Mouse (Mus musculus) kidney, adult 2 months (tissue): ENCODE measurements around the gene Abca7. TPM values are rescaled to one million over a fixed set of nuclear protein-coding genes. Genes with fewer than 3 reads are reported as not detected.
"Not testable (repeated sequence)": the region's sequence is repeated elsewhere in the genome, so short reads cannot be mapped to it uniquely, and the experiment has no call there.

ENCODE experiments used
- DNase-seq: peaks from one replicate; pipeline ENCODE4 v3.0.0; 2021
- H3K27ac ChIP-seq: fragments of 200-500 bp; 2 replicates; pipeline ENCODE4 v1.5.1; 2012; ENCODE audit warnings: low read depth, low read length, control low read depth, inconsistent platforms; ENCODE audit not compliant: insufficient read depth
- H3K27me3 ChIP-seq: fragments of 200-500 bp; replicated peaks from 2 replicates; pipeline ENCODE4 v1.6.1; 2012; ENCODE audit warnings: mild to moderate bottlenecking, moderate library complexity, low read length, inconsistent platforms; ENCODE audit not compliant: control insufficient read depth, insufficient read depth
- H3K36me3 ChIP-seq: fragments of 200-500 bp; 2 replicates; pipeline ENCODE4 v1.6.1; 2012; ENCODE audit warnings: mild to moderate bottlenecking, moderate library complexity, low read length, inconsistent platforms; ENCODE audit not compliant: control insufficient read depth, insufficient read depth
- H3K4me1 ChIP-seq: fragments of 200-500 bp; 2 replicates; pipeline ENCODE4 v1.6.1; 2011; ENCODE audit warnings: low read length; ENCODE audit not compliant: control insufficient read depth, insufficient read depth
- H3K4me3 ChIP-seq: fragments of 200-500 bp; 2 replicates; pipeline ENCODE4 v1.5.1; 2011; ENCODE audit warnings: mild to moderate bottlenecking, low read depth, low read length, control low read depth; ENCODE audit not compliant: insufficient read depth
- CTCF ChIP-seq: fragments of 200-500 bp; conservative IDR thresholded peaks from 2 replicates; pipeline ENCODE4 v1.5.1; 2011; ENCODE audit warnings: low read depth, mild to moderate bottlenecking, control low read depth, low read length, moderate library complexity, mixed read lengths; ENCODE audit not compliant: insufficient read depth, insufficient read length
- POLR2A ChIP-seq: fragments of 200-500 bp; IDR thresholded peaks from one replicate; pipeline ENCODE4 v1.6.1; 2011; ENCODE audit warnings: low read depth, low read length, control low read depth
- WGBS: fragments of 180-500 bp; shearing (Covaris S2); methylation state at CpG from one replicate; pipeline ENCODE4 v1.1.7; 2018; 5-methylcytosine and 5-hydroxymethylcytosine counted together
- polyA plus RNA-seq: library from polyadenylated mRNA; depleted of rRNA; stranded (reverse); fragments of >200 nt; gene quantifications from 2 replicates; pipeline ENCODE4 v1.2.3, GENCODE M21; 2012

The Abca7 gene
- polyA plus RNA-seq, 1 experiment, result 10.6 TPM

GRCm38 (mm10) chr10:79956643-79957154 is 39.6 kb upstream of the Abca7 start:
- peaks cover 5% of the 10 kb centered on the region; the same call in 1 of the 2 replicates for H3K4me1 ChIP-seq
- no peak overlapping the region for H3K4me3 ChIP-seq
- WGBS, result 59% methylated on average over 4 of the region's 4 CpGs
- no peak for TF ChIP-seq CTCF
- no peak for TF ChIP-seq POLR2A
- no peaks in the 10 kb centered on the region for H3K36me3 ChIP-seq
- no peak for DNase-seq
- H3K27ac ChIP-seq, result no peak overlapping the region
- H3K27me3 ChIP-seq, result no peaks in the 10 kb centered on the region

GRCm38 (mm10) chr10:79958140-79958816 is 38.0 kb upstream of the Abca7 start:
- peak; percentile 92 for DNase-seq
- peak overlapping the region; percentile 22; the same call in 1 of the 2 replicates for H3K27ac ChIP-seq
- TF ChIP-seq POLR2A (no peak), CTCF (peak; percentile 99; the same call in 1 of the 2 replicates)
- no peaks in the 10 kb centered on the region for H3K27me3 ChIP-seq
- H3K36me3 ChIP-seq, result no peaks in the 10 kb centered on the region
- WGBS, result 6% methylated on average over 21 of the region's 21 CpGs
- H3K4me1 ChIP-seq, result peaks cover 5% of the 10 kb centered on the region; the same call in 1 of the 2 replicates
- no peak overlapping the region for H3K4me3 ChIP-seq

GRCm38 (mm10) chr10:79959412-79959811 is 36.9 kb upstream of the Abca7 start:
- 22% methylated on average over 10 of the region's 10 CpGs for WGBS
- DNase-seq, H3K4me3 ChIP-seq, H3K4me1 ChIP-seq, H3K27me3 ChIP-seq, H3K36me3 ChIP-seq: not testable (repeated sequence)
- peak overlapping the region; percentile 15; the same call in 1 of the 2 replicates for H3K27ac ChIP-seq

- Histone ChIP-seq H3K4me1 (peaks cover 5% of the 10 kb centered on the region; the same call in 1 of the 2 replicates), H3K36me3 (no peaks in the 10 kb centered on the region), H3K27me3 (no peaks in the 10 kb centered on the region), H3K27ac (peak within 1 kb of the TSS; percentile 15; the same call in 1 of the 2 replicates), H3K4me3 (peak within 1 kb of the TSS; percentile 85)
- peak; percentile 99 for TF ChIP-seq CTCF
- no peak for TF ChIP-seq POLR2A
- peak; percentile 100 for DNase-seq
- under 1% methylated on average over 61 of the region's 61 CpGs for WGBS
These were observed 36.3 kb upstream of the Abca7 start, which contains the start of gene Wdr18 for GRCm38 (mm10) chr10:79959847-79960601. Gene Wdr18 (plus strand): TSS chr10:79960152.

- 7% methylated on average over 10 of the region's 10 CpGs for WGBS
- H3K27ac ChIP-seq, result no peak overlapping the region
These were observed 35.5 kb upstream of the Abca7 start for GRCm38 (mm10) chr10:79960671-79961294.

GRCm38 (mm10) chr10:79964727-79965126 is 31.6 kb upstream of the Abca7 start:
- 96% methylated on average over 7 of the region's 7 CpGs for WGBS
- no peak for DNase-seq
- Histone ChIP-seq H3K36me3 (no peaks in the 10 kb centered on the region), H3K27me3 (no peaks in the 10 kb centered on the region), H3K4me1 (peaks cover 24% of the 10 kb centered on the region), H3K27ac (no peak overlapping the region), H3K4me3 (no peak overlapping the region)
- TF ChIP-seq CTCF, result no peak
- TF ChIP-seq POLR2A, result no peak

More at GRCm38 (mm10) chr10:79960671-79961294, 35.5 kb upstream of the Abca7 start:
- no peaks in the 10 kb centered on the region for H3K36me3 ChIP-seq
- TF ChIP-seq POLR2A (no peak), CTCF (no peak)
- H3K27me3 ChIP-seq, result no peaks in the 10 kb centered on the region
- peak overlapping the region; percentile 85 for H3K4me3 ChIP-seq
- DNase-seq, result no peak
- peaks cover 5% of the 10 kb centered on the region; the same call in 1 of the 2 replicates for H3K4me1 ChIP-seq

- H3K27me3 ChIP-seq, result no peaks in the 10 kb centered on the region
- WGBS, result 59% methylated on average over 5 of the region's 5 CpGs
- DNase-seq, result no peak
- no peak overlapping the region for H3K27ac ChIP-seq
- no peaks in the 10 kb centered on the region for H3K36me3 ChIP-seq
- H3K4me3 ChIP-seq, result no peak overlapping the region
- TF ChIP-seq POLR2A (no peak), CTCF (no peak)
- H3K4me1 ChIP-seq, result peaks cover 25% of the 10 kb centered on the region
These were observed 31.0 kb upstream of the Abca7 start for GRCm38 (mm10) chr10:79965325-79965724.
